Mouse (Mus musculus): ENCODE results near the gene Gipc3.

DNA sequence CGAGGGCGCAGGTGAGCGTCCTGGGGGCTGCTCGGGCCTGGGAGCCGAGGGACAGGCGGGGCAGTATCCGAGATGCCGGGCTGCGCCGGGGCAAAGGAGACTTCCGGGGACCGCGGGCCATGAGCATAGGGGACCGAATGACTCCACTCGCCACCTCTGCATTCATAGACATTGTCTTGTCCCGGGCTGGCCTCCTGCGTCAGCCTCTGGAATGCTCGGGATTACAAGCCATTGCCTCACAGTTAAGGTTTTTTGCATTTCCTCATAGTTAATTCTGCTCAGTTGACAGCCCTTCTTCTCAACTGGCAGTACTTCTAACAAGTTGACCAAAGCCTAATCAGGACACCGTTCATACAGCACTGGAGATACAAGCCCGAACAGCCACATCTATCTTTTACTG is 21.6 kb downstream of the Gipc3 start:
- TF ChIP-seq POLR2A (IDR thresholded peaks at IDR 0.05; ENCODE audit: control insufficient read depth, extremely low read depth, insufficient read depth, low read length, poor library complexity) (no peak), CTCF (IDR thresholded peaks at IDR 0.05; ENCODE audit: borderline replicate concordance, control insufficient read depth, extremely low read depth, insufficient read depth, low read length, poor library complexity) (no peak)

Data from thymus, adult 2 months (tissue).